Mouse (Mus musculus) thymus, postnatal 36 days (tissue): ENCODE measurements around the gene Gabbr2.

Experiments
- DNase-seq, 2 experiments: peaks; one replicate each; pipeline ENCODE4 v3.0.0; 2022; ENCODE audit warnings: mixed read lengths in 2 of 2

Gene Gabbr2

DNA sequence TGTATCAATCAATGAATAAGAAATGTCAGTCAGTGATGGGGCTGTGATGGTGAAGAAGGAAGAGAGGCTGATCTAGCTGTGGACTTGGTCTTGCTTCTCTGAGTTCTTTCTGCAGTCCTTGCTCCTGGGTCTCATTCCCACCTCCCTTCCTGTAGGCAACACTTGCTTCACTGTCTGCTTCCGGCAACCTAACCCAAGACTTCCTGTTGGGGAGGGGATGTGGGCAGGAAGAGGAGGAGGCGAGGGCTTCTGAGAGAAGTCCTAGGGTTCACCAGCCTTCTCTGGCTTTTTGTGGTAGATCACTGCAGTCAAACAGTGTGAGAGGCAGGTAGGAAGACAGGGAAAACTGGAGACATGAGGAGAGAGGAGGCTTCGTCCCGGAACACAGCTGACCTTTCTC lies 239.4 kb downstream of the Gabbr2 start:
- peak; percentile 46 to 59 for DNase-seq

DNA sequence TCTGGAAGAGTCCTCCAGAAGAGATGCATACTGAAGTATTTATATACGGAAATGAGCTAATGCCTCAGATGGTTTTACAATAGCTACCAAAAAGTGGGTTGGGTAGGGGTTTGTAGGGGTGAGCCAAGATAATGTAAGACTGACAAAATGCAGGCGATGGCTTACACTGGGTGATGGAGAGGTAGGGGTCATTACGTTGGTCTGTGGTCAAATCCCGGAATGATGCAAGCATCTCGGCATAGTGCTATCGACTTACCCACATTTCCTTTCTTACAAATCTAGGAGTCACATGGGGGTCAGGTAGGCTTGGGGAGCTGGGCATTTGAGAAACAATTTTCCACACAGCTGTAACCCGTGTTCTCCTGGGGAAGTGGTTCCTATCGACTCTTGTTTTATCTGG lies 242.7 kb downstream of the Gabbr2 start:
- no peak for DNase-seq

DNA sequence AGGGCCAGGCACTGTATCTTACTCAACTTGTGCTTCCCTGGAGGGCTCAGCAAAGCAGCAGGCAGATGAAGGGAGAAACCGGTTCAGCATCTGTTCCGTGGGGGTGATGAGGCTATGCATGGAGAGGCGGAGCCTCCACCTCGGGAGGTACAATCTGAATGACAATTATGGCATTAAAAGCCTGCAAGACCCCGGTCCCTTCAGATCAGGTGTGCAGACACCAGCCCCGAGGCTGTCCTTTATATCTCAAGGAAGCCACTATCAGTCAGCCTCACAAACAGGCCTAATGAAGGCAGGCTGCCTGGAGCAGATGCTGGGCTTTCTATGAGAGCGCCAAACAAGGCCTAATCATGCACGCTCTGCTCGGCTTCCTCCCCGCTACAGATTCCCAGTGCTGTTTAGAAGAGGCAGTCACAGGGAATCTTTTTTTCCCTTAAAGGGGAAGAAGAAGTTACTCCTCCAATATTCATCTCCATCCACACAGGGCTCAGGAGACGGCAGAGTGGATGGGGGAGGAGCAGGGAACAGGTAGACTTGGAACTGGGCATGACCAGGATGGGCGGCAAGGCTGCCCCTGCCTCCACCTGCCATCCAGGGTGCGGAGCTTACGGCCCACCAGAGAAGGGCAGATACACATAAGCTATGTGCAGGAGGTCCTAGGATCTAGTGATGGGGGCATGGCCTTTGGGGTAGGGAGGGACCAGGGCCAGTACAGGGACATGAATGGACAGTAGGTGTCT lies 244.5 kb downstream of the Gabbr2 start:
- DNase-seq, result no peak

DNA sequence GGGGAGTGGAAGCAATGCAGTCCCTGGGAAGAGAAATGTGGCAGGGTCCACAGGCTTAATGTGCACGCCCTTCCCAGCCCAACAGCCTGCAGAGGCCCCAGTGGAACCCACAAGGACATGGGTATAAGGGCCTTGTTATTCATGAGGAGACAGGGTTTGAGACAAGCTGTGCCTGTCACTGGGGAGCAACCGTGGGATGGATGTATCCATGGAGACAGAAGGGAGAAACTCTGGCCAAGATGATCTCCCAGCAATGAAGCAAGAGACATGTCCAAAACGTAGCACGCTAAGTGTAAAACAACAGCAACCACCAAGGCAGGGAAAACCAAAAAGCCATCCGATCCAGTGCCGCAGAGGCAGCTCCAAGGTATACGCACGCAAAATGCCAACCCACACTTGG lies 246.1 kb downstream of the Gabbr2 start:
- DNase-seq, result no peak

DNA sequence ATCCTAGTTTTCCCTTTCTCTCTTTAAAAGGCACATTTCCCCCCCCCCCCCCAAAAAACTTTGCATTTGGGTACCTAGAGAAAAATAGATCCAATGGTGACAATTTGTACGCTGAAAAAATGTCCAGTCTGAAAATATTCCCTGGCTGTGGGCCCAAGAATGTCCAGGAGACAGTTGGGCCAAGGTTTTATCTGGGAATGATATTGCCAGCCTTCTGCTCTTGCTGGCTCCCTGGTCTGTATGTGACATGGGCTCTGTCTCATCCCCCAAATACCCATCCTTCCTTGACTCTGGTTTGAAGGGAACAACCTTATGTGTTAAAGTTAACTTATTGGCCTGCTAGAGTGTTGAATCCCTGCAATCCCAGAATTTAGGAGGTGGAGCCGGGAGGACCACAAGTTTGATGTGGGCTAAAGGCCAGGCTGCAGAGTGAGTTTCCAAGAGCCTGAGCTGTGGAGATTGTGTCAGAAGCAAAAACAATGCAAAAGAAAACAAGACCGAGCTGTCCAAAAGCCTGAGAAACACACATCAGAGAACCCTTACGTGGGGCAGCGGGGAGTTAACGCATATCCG lies 247.0 kb downstream of the Gabbr2 start:
- no peak for DNase-seq

DNA sequence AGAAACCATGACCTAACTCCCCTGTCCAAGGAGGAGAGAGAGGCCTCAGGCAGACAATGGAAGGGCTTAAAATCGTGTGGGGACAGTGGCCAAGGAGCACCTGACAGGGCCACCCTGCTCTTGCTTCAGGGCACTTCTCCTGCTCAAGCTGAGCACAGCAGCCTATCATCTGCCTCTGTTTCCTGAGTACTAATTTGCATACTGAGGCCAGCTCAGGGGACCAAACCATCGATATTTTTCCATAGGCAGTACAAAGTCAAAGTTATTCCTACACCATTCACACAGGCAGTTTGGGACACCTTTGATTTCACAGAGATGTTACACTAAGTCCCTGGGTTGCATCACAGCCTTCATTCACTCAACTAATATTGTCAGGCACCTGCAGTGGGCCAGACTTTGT lies 249.1 kb downstream of the Gabbr2 start:
- no peak for DNase-seq

DNA sequence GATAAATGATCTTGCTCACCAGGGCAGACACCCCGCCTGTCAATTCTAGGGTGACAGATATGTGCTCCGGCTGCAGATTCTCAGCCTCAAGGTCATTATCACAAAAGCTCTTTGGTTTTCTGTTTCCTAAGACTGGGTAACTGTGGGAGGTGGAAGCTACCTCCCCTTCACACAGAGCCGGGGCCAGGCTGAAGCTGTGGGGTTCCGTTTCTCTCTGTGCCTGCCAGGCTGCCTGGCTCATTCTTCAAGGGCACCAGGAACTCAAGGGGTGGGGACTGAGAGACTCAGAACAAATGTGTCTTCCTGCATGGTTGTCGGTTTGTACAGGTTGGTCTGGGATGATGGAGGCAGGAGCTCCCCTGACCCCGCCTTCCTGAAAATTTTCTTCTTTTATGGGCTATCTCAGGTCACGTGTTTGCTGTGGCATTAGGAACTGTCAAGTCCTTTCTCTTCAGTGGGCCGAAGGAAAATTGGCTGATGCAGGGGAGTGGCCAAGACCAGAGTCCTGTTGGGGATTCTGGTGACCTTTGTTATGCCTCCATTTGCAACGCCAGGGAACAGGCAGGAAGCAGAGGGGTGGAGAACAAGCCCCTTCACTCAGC lies 254.7 kb downstream of the Gabbr2 start:
- no peak for DNase-seq

DNA sequence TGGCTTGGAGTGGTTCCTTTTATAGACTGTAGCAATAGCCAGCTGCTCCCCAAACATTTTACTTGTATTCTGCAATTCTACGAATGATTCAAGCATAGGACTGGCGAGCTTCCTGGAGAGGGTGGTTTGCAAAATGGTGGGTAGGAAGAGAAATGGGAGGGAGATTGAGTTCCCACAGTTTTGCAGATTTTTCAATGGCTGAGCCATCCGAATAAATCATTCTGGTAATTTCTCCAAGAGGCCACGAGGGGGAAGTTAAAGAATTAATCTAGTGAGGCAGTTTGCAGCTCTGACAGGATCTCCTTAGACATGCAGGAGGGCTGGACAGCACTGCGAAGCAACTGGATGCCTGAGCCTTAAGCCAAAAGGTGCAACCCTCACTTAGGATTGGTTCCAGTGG lies 256.8 kb downstream of the Gabbr2 start:
- no peak for DNase-seq

DNA sequence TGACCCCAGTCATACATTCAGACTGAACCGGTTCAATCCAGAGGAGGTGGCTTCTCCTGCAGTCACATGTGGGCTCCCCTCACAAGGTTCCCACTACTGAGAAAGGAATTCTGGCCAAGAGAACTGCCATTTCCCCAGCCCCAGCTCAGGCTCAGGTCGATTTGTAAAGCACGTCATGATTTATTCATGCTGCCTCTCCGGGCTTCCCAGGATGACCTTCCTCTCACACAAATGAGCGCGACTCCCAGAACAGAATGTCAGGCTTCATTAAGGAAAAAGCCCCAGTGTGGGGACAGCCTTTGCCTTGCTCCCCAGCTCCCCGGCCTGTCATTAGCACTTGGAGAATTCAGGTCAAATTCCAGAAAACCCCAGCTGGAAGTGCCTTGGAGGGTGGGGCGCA lies 260.1 kb downstream of the Gabbr2 start:
- DNase-seq, result no peak

DNA sequence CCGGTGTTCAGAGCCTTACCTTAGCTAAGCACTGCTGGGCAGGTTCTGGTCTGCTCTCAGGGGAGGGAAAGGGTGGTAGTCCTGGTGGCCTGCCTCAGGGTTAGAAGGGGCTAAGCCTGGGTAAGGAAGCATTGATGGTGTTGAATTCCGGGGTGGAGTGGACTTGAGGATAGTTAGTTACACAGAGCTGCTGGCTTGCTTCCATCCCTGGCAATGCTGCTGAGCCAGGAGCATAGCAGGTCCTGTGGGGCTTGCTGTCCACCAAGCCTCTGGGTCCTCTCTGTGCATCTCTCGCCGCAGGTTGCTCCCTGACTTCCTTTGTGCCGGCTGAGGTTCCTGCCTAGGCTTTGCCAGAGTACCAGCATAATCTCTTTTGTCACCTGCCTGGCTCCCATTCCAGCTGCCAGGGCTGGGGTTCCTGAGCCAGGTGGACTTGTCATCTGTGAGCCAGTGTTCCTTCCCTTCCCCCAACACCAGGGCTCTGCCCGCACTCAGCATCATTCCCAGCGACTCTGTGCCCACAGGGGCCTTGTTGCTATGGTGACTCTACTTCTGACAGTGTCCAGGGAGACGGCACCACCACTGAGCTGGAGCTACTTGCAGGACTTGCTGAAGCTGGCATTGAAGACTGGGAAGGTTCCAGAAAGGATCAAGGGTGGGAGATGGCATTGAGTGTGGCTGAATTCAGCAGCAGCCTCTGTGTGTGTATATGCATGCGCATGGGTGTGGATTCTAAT lies 262.2 kb downstream of the Gabbr2 start:
- no peak for DNase-seq

DNA sequence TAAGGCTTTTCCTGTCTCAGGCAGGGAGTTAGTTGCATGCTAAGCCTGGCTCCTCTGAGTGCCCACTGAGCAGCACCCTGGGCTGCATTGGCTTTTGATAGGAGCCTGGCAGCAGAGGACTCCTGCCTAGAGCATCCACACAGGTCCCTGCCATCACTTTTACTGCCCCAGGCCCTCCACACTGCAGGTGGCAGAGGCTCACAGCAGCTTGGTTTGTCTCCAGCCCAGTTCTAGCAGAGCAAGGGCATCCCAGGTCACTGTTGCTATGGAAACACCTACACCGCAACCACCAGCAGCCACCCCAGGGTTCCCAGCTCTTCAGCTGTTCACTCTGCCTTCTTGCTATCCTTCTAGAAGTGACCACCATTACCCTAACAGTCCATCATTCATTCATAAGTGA lies 263.4 kb downstream of the Gabbr2 start:
- peak in 1 of 2 experiments; percentile 13 for DNase-seq

DNA sequence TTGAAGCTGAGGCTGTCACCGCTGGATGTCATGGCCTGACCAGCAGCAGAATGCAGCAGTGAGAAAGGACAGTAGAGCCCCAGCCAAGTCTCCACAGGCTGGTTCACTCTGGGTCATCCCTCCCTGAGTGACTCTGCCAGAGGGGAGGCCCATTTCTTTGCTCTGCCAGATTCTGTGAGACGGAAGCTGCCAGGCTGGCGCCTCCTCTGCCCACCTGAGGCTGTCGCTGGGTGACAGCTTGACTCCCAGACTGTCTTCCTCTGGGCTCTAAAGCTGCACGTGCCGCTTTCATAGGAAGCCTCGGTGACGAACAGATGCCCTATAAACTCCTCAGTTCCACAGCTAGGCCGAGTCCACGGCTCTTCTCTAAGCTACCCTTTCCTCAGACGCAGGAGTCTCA lies 264.5 kb downstream of the Gabbr2 start:
- DNase-seq, result no peak

DNA sequence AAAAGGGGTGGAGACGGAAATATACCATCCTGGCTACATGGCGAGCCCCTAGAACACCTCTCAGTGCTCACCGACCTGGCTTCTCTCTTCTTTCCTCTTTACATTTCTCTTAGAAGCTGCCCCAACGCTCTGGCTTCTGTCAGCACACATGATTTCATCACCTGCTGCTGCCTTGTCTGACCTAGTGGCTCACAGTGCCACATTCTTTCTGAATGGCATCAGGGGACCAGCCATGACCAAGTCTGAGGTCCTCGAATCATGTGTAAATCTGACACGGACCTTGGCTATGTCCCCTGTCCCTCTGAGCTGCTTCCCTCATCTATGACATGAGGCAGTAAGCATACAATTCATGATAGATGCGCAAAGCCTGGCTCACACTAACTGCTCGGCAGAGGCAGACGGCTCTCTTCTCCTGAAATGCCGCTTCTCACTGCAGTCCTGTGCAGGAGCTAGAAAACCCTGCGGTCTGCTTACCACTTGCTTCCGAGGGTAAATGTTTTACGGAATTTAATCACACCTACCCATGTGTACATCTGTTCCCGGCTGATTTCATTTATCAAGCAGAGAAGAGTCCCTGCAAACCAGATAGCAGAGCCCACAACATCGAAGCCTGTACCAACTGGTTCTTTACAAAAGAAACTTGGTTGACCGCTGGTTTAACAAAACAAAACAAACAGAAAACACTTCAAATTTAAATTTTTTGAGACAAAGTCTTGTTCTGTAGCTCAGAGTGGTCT lies 270.7 kb downstream of the Gabbr2 start:
- no peak for DNase-seq

DNA sequence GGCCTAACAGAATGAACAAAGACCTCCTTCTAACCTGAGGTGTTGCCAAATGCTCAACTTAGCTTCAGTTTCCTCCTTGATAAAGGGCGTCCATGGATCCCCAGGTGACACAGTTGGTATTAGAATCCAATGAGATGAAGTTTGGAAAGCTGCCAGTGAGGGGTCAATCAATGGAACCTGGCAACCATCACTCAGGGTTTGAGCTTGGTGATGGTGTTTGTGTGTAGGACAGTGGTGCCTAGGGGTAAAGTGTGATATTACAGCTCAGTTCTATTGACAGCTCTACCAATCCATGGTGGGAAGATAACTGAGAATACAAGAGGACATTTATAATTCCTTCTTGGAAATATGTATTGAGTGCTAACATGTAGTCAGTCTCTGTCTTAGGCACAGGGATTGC lies 271.6 kb downstream of the Gabbr2 start:
- no peak for DNase-seq

DNA sequence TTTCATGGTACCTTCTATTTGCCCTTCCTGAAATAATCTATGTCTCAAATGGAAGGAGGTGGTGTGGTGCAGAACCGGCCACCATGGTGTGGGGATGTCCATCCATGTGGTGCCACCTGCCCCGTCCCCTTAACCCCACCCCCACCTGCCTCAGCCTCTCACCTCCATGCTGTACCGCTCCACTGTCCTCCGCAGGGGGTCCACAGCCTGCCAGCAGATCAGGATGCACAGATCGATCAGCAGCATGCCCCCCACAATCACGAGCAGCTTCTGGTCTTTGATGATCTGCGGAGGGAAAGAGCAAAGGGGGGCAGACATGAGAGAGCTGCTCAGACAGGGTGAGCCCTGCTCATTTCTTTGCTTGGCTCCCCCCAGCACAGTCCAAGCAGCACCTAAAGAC lies 273.0 kb downstream of the Gabbr2 start:
- no peak for DNase-seq

DNA sequence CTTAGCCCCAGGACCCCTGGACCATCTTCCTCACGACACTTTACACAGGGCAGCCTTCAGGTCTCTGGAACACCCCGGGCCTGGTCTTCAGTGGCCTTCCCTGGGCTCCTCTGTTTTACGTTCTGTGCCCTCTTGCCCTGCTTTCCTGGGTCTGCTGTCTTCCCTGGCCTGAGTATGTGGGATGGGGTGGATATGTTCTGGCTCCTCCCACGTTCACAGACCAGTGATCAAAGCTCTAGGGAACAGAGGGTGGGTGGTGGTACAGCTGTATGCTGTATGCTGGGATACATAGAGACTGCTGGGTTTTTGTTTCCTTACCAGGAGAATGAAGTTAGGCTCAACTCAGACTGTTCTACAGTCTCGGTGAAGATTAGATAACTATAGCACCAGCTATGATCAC lies 274.5 kb downstream of the Gabbr2 start:
- DNase-seq, result no peak

DNA sequence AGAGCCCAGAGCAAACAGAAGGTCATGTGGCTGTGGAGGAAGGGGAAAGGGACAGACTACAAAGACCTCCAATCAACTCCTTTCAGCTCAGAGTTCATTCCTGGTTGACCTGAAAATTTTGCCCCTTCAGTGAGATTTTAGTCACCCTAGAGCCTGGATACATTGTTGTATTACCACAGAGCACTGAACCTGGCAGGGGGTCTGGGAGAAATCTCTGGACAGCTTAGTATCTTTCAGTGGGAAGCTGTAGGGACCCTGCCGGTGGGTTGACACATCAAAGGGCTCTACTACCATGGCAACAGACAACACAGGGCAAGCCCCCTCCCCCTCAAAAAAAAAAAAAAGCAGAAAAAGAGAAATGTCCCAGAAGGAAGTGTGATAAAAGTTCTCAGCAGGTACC lies 275.3 kb downstream of the Gabbr2 start:
- DNase-seq, result no peak

DNA sequence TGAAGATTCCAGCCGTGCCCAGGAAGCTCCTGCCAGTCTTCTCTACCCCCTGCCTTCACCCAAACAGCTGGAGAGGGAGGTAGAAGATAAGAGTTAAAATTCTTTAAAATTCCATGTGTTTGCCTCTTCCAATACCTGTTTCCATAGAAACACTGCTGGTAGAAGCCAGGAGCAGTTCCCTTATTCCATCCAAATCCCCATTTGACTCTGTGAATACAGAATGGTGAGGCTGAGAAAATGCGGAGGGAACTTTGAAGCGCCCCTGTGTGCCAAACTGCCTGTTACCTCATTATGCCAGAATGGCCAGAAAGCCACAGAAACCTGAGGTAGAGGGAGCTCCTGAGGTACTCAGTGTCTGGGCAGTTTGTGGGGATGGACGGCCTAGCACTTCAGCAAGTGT lies 281.1 kb downstream of the Gabbr2 start:
- DNase-seq, result no peak

DNA sequence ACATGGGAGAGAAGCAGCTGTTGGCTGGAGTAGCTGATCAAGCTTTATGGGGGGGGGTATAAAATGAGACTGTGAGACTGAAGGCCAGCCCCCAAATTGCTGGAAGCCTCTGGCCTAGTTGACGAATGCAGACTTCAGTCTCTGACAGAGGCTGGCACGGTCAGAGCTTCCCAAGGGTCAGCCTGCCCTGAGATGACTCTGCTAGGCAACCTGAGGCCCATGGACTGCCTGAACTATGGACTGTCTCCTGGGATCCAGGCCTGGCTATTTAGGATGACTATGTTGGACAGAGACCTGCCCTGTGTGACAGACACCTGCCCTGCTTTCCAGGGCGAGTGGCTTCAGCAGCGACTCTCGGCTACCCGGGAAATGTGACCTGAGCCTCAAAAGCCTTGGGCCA lies 281.7 kb downstream of the Gabbr2 start:
- no peak for DNase-seq

DNA sequence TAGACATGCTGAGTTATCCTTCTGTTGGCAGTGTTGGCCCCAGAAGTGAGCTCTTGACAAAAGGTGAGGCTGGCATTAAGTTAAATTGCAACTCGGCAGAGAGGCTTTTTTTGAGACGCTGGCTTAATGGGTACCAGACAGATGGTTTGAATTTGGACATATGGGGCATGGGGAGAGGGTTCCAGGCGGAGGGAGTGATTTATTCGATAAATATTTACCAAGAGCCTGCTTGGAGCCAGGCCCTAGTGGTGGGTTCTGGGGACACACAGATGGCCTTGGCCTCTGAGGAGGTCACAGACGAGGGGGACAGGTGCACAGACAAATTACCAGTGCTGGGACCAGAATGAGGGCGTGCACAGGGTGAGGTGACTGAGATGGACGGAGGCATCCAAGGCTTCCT lies 282.2 kb downstream of the Gabbr2 start:
- DNase-seq, result no peak

DNA sequence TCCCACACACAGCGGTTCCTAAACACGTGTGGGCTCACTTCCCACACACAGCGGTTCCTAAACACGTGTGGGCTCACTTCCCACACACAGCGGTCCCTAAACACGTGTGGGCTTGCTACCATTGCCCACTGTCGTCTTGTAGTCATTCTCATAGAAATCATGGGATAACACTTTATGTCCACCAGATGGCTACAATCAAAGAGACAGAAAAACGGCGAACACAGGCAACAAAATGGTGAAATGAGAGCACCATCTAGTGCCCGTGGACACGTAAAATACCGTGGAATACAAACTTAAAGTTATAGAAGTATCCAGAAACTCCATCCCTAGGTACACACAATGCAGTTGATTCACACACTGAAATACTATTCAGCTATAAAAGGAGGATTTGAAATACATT lies 285.9 kb downstream of the Gabbr2 start:
- DNase-seq, result no peak

DNA sequence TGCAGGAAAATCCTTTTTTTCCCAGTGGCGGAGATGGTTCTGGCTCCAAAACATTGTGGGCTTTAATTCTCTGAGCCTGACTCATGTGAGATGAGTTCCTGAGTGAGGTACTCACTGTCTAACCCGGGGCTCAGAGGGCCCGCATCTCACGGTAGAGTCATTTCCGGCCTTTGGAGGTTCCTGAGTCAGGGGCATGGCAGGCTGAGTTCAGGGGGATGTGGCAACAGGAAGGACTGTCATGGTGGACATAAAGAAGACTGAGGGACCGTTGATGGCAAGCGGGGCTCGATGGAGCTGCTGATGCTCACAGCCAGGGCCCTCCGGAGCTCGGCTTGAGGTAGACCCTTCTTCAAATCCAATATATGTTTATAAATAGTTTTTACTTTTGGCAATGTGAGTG lies 288.5 kb downstream of the Gabbr2 start:
- DNase-seq, result no peak

DNA sequence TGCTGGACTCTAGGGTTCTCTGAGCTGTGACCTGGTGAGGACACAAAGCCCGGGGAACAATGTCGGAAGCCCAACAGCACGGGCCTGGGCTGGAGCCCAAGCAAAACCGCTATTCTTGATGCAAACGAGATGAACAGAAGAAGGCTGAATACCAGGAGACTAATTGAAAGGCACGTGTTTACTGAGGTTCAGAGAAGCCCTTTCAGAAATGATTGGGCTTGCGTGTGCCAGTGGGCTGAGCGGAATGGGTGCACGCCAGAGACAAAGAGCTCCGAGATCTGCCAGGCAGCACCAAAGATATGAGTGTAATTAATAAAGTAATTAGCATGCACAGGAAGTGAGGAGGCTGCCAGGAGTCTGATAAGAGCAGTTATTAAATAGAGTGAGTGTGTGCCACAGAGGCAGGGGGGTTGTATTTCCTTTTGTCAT lies 291.4 kb downstream of the Gabbr2 start:
- DNase-seq, result no peak
